Mouse (Mus musculus): ENCODE measurements around the gene Mnat1. TPM values are rescaled to one million over a fixed set of nuclear protein-coding genes. Genes with fewer than 3 reads are reported as not detected.
"Not testable (repeated sequence)": the region's sequence is repeated elsewhere in the genome, so short reads cannot be mapped to it uniquely, and the experiment has no call there.

Gene Mnat1
- polyA plus RNA-seq, 1 experiment = 15.2 TPM

DNA sequence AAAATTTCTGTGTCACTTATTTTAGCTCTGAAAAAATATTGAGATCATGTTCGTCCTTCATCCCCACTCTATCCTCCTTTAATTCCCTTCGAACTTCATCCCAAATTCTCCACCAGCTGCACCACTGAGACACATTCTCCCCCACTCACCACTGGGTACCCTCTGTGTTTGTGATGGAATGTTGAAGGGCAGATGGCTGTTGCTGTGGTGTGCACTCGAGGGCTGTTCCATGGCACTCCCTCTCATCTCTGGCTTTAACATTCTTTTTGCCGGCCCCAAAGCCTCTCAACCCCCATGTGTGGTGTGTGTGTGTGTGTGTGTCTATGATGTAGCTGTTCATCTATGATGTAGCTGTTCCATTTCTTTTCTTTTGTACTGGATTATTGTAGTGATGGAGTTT is 1.7 kb downstream of the Mnat1 start:
- DNase-seq (ENCODE audit: extremely low spot score in 1 of 2, low spot score in 1 of 2) = no peak

DNA sequence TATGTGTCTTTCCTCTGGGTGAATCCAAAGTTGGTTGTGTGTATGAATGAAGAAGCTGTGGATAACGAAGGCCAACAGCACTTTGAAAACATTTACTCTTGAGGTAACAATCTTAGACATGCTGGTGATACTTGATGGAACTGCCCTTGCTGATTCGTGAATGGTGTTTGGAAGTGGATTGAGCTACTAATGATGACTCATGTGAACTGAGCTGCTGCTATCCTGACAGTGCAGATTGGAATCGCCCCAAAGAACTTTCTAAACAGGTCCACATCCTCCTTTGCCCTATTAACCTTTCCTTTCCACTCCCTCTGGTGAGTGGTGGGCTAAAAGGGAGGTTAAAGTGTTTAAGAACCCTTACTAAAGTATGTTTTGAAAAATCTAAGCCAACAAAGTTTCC is 17.2 kb downstream of the Mnat1 start:
- DNase-seq (ENCODE audit: extremely low spot score in 1 of 2, low spot score in 1 of 2) = no peak

DNA sequence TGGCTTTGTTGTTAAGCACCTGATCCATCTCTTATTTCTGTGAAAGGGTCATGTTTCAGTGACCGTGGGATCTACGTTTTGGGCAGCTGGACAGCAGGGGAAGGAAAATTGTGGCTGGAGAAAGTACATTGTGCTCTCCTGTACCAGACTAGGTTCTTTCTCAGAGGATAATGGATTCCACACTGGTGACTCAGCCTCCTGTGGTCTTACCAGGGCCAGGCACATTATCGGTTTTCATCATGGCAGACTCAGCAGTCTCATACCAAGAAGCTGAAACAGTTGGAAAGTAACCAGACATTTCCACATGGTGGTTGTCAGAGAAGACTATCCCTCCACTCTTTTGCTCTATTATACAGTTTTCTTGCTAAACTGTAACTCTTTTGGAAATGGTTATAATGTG is 23.7 kb downstream of the Mnat1 start:
- no peak for DNase-seq (ENCODE audit: extremely low spot score in 1 of 2, low spot score in 1 of 2)

DNA sequence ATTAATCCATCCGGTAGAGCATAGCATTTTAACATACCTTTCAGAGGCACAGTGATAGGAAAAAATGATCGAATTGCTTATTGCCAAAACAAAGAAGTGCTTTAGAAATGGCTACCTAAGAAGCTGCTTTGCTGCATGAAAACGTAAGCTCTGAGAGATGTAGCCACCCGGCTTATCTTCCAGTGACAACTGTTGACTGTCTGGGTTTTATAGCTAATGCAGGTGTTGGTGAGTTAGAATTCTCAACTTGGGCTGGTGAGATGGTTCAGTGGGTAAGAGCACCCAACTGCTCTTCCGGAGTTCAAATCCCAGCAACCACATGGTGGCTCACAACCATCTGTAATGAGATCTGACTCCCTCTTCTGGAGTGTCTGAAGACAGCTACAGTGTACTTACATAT is 27.5 kb downstream of the Mnat1 start:
- not testable (repeated sequence) for DNase-seq (ENCODE audit: extremely low spot score in 1 of 2, low spot score in 1 of 2)

DNA sequence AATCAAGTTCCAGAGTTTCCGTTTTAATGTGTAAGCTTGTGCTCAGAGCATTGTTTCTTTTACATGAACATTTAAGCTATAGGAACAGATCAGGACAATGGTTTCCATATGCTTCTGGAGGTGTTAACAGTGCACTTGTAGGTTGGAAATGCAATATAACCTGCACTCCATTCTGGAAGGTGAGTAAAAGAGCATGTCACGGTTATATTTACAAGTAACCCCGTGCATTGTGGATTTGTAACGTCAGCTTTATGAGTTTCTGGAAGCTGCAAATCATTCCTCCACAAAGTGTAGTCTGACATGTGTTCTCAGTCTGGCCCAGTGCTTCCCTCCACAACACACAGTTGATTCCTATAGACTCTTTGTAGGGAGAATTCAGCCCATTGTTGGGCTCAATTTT is 30.6 kb downstream of the Mnat1 start:
- DNase-seq (ENCODE audit: extremely low spot score in 1 of 2, low spot score in 1 of 2) = no peak

DNA sequence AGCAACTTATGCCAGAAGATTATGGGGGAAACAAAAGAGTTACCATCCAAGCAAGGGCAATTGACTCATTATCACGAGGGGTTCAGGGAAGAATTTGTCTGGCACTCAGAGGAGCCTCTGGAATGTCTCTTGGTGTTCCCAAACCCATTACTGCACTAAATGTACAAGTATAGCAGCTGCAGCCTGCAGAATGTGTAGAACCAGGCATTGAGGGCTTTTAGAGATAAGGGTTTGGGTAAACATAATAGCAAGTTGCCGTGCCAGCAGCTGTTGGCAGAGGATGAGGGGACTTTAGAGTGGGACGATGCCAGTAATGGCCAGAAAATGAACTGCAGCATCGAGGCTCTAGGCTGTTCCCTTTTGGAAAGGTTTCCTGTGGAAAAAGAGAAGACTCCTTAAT is 36.8 kb downstream of the Mnat1 start:
- peak in 1 of 2 experiments; percentile 10 for DNase-seq (ENCODE audit: extremely low spot score in 1 of 2, low spot score in 1 of 2)

DNA sequence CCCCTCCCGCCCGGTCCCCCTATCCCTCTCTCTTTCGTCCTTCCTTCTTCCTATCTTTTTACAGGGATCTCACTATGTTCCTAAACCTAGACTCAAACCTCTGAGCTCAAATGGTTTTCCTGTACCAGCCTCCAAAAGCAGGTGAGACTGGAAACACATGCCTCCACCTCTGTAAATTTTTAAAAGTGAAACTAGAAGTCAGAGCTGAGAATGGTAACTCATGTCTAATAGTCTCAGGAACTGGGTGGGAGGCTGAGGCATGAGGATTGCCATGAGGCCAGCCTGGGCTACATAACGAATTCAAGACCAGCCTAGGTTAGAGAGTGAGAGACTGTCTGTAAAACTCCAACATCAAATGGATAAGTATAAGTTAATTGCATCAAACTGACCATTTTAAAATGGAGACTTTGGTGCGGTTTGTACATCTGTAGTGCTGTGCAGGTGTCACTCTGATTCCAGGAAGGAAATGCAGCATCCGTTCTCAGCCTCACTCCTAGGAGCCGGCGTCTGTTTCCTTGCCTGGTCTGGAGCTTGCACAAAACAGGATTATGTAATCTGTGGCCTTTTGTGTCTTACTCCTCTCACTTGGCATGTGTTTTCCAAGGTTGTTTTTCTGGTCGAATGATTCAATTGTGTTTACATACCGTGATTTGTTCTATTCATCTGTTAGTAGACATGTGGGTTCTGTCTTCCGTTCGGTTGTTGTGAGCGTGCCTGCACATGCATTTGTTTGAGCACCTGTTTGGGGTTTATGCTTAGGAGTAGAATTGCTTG is 39.1 kb downstream of the Mnat1 start:
- DNase-seq (ENCODE audit: extremely low spot score in 1 of 2, low spot score in 1 of 2) = no peak

DNA sequence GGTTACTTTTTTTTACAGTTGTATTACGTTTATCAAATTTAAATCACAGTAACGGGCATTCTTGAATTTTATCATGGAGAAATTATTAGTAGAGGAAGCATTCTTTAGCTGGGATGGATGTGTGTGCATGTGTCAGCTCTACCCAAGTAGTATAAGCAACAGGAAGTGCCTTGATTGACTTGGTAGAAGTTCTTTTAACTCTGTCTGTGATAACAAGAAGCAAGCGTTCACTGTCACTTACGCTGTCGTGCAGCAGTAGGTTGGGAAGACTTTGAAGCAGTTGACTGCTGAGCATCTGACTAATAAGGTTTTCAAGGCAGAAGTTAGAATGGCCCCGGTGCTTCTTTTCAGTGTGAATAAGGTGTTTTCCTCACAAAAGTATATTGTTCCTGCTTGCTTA is 47.3 kb downstream of the Mnat1 start:
- no peak for DNase-seq (ENCODE audit: extremely low spot score in 1 of 2, low spot score in 1 of 2)

DNA sequence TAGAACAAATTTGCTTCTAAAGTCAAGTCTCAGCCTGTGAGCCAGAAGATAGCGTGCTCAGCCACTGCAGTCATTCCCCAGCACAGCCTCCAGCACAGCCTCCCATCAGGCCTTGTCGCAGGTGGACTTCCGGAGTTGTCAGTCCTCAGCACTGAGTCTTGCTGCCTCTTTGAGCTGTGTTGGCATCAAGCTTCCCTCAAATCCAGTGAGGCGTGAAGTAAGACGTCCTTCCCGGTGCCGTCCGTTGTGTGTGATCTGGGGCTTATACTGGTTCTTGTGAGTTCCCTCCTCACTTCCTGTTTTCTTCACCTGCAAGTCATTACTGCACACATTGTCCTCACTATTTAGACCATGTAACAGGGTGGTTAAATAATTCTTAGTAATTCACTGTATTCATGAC is 60.4 kb downstream of the Mnat1 start:
- DNase-seq (ENCODE audit: extremely low spot score in 1 of 2, low spot score in 1 of 2) = no peak

DNA sequence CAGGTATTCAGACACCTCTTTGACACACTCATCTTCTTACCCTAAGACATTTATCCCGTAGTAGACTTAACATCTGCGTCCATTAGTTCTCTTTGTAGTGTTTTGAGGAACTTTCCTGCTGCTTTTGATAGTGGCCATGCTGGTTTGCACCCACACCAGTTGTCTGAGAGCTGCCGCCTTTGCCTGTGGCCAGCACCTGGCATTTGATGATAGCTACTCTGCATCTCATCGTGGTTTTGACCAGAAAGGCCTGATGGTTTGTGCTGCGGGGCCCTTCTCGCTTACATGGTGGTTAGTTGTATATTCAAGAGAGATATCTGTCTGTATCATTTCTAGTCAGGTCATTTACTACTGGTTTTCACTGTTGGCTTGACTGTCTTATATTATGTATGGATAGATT is 73.8 kb downstream of the Mnat1 start:
- DNase-seq (ENCODE audit: extremely low spot score in 1 of 2, low spot score in 1 of 2) = no peak

DNA sequence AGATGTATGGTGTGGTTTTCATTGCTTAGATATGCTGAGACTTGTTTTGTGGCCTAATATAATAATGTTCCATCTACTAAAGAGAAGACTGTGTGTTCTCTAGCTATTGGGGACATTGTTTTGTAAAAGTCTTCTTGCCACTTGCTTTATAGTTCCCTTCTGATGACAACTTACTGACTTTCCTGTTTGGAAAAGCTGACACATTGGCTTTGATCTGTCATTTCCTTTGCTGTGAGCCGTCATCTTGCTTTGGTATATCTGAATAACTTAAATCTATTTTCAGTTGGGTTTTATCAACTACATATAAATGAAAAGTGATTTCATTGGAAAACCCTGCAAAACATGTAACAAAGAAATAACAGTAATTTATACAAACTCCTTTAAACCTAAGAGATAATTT is 74.9 kb downstream of the Mnat1 start:
- DNase-seq (ENCODE audit: extremely low spot score in 1 of 2, low spot score in 1 of 2) = no peak

DNA sequence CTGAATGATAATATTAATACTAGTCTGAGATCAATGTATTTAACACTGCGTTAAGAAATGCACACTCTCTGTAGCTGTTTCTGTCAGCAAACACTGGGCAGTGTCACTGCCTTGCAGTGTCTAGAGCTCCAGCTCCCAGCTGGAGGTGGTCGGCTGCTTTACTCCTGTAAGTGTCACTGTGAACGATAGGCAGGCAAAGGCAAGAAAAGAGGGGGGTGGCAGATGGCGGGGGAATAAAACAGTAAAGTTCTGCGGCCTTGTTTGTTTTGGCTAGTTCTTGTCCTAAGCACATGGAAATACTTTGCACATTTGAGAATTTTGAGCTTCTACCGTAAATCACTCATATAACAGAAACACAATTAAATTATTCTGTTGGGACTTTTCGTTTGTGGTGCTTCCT is 75.9 kb downstream of the Mnat1 start:
- no peak for DNase-seq (ENCODE audit: extremely low spot score in 1 of 2, low spot score in 1 of 2)

DNA sequence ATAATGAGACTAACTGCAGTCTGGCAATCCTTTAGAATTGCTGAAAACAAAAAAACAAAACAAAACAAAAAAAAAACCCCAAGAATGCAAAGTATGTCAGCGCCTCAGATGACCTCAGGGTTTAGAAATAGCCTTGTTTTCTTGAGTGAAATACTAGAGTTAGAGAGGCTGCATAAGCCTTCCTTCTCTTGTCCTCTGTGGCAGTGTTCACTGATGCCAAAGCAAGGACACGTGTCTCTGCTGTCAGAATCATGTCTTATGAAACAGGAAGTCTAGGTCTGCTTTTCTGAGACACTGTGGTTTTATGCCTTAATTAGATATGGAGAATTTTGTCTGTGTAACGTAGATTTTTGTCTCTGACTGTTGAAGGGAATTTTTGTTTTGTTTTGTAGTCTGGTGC is 78.1 kb downstream of the Mnat1 start:
- DNase-seq (ENCODE audit: extremely low spot score in 1 of 2, low spot score in 1 of 2) = peak in 1 of 2 experiments; percentile 6

DNA sequence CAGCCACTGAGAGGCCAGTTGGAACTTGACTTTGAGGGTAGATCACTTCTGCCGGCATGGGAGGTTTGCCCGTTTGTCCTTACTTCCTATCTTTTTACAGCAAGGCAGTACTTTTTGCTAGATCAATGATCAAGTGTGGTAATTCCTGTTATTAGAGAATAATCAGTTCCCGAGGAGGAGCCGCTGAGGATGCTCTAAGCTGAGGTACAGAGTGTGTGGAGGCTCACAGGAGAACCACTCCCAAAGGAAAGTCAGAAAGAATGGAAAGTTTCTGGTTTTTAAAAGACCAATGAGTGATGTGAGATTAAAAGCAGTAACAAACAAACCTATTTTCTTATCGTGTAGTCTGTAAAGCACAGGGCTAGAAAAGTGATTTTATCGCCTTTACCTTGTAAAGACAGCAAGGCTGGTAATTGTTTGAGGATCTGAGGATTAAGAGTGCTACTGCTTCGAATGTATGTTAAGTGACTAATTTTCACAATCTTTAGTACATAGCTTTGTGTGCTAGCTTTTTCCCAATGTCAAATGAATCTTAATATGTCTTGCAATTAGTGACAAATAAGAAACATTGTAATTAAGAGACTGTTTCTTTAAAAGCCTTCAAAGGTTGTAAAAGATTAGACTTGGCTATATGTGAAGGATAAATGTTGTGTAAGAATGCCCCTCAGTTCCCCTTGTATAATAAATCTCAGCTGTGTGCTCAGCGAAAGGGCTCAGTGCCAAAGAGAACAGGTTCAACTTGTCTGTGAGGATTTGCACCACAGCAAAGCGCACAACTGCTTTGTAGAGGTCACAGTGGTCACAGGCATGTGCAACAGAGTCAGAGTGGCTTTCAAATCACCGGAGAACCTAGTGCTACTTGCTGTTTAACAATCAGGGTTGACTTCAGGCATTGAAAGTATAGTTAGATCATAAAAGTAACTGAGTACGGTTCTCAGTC is 82.5 kb downstream of the Mnat1 start:
- DNase-seq (ENCODE audit: extremely low spot score in 1 of 2, low spot score in 1 of 2) = no peak

DNA sequence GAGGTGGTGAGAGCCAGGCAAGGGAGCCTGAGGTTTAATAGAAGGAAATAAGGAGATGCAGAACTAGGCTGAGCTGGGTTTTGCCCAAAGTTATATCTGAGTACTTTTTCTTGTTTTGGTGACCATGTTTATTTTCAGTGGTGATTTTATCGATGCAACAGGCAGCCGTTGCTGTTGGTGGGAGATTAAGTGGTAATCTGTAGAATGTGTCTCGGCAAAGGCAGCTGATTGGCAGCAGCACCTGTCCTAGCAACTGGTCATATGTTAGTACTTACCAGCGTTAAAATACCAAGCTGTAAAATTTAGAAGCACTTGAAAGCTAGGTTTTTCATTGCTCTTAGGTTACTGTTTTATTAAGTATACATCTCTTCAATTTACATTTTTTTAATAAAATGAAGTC is 83.5 kb downstream of the Mnat1 start:
- DNase-seq (ENCODE audit: extremely low spot score in 1 of 2, low spot score in 1 of 2) = no peak

DNA sequence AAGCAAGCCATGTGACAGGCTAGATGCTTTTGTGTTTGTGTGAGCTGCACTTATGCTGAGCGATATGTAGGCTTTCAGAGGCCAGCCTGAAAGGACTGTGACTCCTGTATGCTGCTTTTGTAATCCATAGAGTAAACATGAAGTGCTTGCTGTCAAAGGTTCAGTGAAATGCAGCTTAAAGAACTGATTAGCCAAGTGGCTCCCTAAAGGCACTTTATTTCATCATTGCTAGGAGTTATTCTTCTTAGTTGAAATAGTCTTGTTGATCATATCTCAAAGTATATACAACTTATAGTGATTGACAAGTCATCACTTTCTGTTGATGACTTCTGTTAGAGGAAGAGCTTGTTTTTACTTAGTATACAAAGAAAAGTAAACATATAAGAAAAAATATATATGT is 83.9 kb downstream of the Mnat1 start:
- no peak for DNase-seq (ENCODE audit: extremely low spot score in 1 of 2, low spot score in 1 of 2)

DNA sequence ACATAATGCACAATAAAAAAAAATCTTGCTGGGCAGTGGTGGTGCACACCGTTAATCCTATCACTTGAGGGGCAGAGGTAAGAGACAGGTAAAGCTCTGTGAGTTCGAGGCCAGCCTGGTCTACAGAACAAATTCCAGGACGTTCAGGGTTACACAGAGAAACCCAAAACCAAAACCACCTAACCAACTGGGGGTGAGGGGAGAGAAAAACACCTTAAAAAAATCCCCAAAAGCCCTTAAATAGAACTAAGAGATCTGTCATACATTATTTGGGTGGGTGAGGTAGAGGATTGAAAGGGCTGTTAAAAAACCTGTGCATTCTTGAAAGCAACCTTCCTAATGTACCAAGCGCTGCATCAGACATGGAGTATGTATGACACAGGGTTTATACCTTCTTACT is 85.0 kb downstream of the Mnat1 start:
- no peak for DNase-seq (ENCODE audit: extremely low spot score in 1 of 2, low spot score in 1 of 2)

DNA sequence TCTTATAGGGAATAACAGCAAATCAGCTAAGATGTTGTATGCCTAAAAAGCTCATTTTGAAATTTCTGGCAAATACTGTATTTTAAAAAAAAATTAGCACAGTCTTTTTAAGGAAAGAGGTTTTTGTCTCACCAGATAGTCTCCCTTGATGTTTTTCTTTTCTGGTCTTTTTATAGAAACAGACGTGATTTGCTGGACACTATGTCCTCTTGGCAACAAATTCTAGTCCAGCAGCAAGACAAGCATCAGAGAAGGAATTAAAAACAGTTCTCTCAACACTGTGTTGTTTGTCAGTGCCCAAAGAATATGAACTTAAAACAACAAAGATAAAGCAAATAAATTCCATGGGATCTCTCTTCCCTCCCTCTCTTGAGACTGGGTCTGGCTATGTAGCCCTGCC is 85.6 kb downstream of the Mnat1 start:
- no peak for DNase-seq (ENCODE audit: extremely low spot score in 1 of 2, low spot score in 1 of 2)

DNA sequence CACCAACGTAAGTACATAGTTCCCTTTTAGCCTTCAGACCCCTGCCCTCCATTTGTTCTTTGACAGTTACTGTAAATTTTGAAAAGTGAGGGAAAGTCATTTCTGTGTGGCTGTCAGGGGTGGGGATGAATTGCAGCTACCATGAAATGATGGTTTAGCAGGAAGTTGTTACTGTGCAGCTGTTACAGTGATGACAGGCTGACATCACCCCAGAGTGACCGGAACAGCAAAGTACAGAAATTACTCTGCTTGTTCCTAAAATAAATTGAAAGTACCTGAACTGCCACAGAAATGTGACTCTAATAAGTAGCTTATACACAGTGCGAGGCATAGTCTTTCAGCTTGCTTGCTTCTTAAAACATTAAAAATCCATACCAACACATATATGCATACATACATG is 86.9 kb downstream of the Mnat1 start:
- no peak for DNase-seq (ENCODE audit: extremely low spot score in 1 of 2, low spot score in 1 of 2)

DNA sequence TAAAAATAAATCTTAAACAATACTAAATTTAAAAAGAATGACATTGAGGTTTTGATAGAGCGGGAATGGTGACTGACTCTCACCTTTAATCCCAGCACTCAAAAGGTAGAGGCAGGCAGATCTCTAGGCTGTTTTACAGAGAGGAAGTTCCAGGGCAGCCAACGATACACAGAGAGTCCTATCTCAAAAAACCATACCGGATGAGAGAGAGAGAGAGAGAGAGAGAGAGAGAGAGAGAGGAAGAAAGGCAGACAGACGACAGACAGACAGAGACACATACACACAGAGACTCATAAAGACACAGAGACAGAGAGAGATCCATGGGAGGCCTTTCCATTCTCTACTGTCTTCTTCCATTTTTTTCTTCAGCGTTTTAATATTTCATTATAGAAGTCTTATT is 92.3 kb downstream of the Mnat1 start:
- no peak for DNase-seq (ENCODE audit: extremely low spot score in 1 of 2, low spot score in 1 of 2)

DNA sequence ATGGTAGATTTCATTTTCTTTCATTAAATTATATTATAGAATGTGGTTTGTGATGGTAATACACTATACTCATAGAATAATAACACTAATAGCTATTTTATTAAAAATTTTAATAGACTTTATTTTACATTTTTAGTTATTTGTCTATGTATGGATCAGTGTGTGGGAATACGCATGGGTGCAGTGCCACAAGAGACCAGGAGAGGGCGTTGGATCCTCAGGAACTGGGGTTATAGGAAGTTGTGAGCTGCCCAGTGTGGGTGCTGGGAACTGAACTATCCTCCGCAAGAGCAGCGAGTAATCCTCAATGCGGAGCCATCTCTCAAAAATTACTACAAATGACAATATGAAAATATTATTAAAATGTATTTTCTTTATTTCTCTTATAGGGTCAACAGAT is 95.1 kb downstream of the Mnat1 start:
- DNase-seq (ENCODE audit: extremely low spot score in 1 of 2, low spot score in 1 of 2) = no peak

DNA sequence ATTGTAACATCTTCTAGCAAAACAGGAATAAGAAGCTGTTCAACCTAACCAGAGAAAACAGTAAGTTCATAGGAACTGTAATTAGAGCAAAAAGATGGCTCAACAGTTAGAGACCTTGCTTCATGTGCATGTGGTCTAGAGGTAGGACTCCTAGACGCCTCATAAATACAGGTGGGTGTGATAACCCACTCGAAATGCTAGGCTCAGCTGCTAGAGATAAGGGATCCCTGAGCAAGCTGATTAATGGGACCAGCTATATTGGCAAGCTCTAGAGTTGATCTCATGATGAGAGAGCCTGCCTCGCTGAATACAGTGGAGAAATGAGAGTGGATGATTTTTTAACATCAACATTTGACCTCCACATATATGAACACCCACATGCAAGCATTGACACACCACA is 97.7 kb downstream of the Mnat1 start:
- no peak for DNase-seq (ENCODE audit: extremely low spot score in 1 of 2, low spot score in 1 of 2)

All from frontal cortex, adult 2 months (tissue).